Mouse (Mus musculus) gastrocnemius, postnatal 36 days (tissue): Measurements from ENCODE around the gene Slain1. TPM values are rescaled to one million over a fixed set of nuclear protein-coding genes. Genes with fewer than 3 reads are reported as not detected.

Experiments used
- microRNA-seq, 2 experiments: library from miRNA; unstranded; fragments of <30 nt; microRNA quantifications; one replicate each; pipeline ENCODE4 v1.2.0; 2021
- total RNA-seq, 2 experiments: library from RNA; stranded (reverse); gene quantifications; 2 replicates each; pipeline ENCODE4 v1.2.3; 2021

Gene Slain1
- total RNA-seq, 2 experiments from 2014 or later: 0.15 TPM; not detected in 1

Small RNA genes lying within 50 kb of the gene (microRNA-seq; reads per million reads assigned to microRNA genes)
- gene Gm22877: 0 reads per million in 2 experiments

Other genes starting within 250 kb of the Slain1 start
- gene Scel, start 136.9 kb upstream of the Slain1 start, total RNA-seq: under 1 TPM in 1 of 2 experiments, not detected in 1; 0.20 TPM
- gene Ednrb, start 194.2 kb downstream of the Slain1 start, total RNA-seq: 1 to 10 TPM; 7.2 to 7.9 TPM